Mouse (Mus musculus) frontal cortex, adult 2 months (tissue): ENCODE results near the gene Mcee. TPM values are rescaled to one million over a fixed set of nuclear protein-coding genes. Genes with fewer than 3 reads are reported as not detected.
A peak's percentile ranks its signal among the peaks of the same experiment; 100 is the strongest.

Source experiments
- DNase-seq, 2 experiments: peaks; one replicate each; pipeline ENCODE4 v3.0.0; 2022; ENCODE audit warnings: low spot score in 1 of 2; ENCODE audit errors: extremely low spot score in 1 of 2
- polyA plus RNA-seq: library from polyadenylated mRNA; depleted of rRNA; stranded (reverse); fragments of >200 nt; gene quantifications from 2 replicates; pipeline ENCODE4 v1.2.3, GENCODE M21; 2012; rRNA removed

The Mcee gene
- polyA plus RNA-seq = 62.2 and 69.6 TPM in 2 replicates

DNA sequence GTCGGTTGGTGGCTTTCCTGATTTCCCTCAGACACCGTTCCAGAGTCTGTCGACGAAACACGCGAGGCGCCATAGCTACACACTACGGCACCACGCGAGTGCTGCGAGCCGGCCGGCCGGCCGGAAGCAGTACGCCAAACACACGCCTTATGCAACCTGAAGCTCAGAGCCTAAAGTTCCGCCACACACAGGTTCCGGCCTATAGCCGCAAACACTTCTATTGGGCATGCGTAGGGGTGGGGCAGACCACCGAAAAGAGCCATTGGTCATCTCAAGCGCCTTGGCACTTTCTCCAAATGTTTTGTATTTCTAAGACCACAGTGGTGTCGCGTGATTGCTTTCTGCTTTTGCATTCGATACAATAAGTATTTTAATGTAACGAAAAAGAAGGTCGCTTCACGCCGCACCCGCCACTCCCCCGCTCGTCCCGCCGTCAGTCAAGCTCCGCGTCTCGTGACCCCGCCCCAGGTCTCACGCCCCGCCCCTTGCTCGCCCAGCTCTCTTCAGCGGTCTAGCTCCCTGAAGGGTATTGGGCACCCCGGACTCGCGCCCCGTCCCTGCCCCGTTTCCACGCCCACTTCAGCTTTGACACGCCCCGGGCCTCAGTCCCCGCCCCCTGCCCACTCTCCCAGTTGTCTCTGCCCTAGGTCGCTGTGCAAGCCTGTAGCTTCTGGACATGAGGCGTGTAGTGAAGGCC lies at the start of gene Mcee, which contains the start of gene Mphosph10:
Gene Mcee (plus strand): TSS at position 486 of the 697 bp plus-strand sequence.
Gene Mphosph10 (minus strand): TSS at position 147 of the 697 bp plus-strand sequence.
- peak; percentile 84 to 94 for DNase-seq

DNA sequence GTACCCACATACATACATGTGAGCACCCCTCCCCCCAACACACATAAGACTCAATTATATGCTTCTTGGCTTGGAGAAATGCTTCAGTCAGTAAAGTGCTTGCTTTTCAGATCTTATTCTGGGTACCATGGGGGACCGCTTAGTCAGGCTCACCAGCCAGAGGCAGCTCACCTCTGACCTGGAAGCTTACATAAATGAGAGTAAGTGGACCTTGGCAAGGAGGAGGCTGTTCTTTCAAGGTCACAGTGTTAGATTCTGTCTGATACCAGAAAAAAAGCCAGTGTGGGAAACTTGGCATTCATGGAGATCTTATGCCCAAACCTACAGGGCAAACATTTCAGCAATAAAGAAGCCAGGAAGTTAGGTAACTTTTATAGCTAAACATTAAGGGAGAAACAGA lies 44.6 kb upstream of the Mcee start:
- no peak for DNase-seq

DNA sequence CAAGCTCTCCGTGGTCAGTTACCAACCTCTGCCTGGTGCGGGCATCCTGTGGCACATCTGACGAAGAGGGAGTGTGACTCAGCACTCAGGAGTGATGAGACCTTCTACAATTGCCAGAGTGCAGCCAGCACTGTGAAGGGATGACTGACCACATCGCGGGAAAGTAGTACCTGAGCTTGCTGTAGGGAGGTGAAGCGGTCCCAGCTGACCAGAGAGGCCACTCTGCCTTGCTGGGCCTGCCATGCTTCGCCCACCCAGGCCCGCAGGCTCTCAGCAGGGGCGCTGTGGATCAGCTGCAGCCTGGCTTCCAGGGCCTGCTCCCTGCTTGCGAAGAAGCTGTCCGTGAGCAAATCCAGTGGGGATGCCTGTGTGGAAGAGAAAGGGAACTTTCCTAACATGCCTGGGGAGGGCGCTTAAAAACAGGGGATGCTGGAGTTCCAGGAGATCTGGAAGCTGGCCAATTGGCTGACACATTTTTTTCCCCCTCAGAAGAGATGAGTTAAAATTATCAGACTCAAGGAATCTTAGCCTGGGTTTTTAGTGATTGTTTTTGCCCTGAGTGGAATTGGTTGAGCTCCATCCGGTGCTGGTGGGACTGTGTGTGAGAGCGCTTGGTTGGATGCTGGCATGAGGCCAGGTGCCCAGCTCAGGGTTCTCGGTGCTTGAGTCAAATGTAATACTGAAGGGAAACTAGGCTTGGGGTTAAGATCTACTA lies 43.1 kb upstream of the Mcee start:
- DNase-seq = peak; percentile 44 to 81

DNA sequence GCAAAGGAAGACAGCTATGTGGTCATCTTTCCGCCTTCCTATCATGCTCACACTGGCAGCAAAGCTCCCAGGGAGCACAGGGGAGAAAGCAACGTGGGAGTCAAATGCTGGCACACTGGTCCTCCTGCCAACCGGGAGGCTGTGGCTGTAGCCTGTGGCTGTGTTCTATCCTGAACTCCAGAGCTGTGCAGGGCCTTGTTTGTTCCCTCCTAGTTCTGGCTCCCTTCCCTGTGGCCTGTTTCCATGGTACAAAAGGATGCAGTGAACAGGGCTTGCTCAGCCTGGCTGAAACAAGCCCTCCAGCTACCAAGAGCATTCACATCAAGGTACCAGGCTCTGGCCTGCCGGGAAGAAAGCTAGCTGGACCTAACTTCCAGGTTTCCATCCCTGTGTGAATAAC lies 41.3 kb upstream of the Mcee start:
- DNase-seq = peak; percentile 70 to 81

DNA sequence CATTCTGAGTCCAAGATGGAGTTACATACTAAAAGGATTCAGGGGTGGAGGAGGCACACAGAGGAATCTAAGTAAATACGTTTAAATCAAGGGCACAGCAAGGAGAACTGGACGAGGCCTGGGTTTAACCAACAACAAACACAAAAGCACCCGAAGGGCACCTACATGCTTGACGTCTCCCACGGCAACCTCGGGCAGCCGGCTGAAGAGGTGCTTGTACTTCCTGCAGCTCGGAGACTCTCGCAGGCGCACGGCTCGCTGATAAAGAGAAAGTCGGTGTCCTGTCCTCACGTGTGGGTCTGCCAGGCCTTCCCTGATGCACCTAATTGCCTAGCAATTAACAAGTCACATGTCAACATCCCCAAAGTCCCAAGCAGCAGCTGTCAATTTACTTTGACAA lies 38.2 kb upstream of the Mcee start:
- no peak for DNase-seq

DNA sequence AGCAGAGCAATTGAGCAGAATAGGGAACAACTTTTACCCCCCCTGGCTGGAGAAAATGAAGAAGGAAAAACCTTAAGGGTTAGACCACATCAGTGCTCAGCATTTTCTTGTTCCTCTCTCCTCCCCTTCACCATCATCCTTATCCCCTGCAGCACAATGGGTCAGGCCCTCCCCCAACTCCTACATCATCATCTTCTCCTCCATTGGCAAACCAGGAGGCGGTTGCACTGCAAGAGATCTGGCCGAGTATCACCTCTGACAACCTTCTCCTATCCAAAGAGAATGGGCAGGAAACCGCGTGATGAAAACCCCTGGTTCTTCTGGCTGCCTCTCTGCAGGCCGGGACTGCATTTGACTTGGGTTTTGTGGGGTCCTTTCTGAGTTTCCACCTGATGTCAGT lies 35.7 kb upstream of the Mcee start:
- no peak for DNase-seq

DNA sequence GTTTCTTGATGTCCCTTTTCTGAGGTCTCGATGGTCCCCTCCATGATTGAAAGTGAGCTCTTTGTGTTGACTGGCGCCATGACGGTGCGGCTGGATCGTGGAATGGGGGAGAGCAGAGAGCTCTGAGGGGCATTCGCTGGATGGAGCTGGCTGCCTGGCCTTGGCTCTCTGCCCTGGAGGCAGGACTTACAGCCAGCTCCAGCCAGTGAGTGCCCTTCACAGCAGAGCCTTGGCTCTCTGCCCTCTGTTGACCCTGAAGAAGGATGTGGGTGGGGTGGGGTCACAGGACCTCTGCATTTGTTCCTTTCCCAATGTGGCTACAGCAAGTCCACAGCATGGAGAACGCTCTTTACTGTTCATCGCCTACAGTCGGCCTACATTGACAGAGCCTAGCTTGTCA lies 35.0 kb upstream of the Mcee start:
- peak; percentile 50 to 67 for DNase-seq

DNA sequence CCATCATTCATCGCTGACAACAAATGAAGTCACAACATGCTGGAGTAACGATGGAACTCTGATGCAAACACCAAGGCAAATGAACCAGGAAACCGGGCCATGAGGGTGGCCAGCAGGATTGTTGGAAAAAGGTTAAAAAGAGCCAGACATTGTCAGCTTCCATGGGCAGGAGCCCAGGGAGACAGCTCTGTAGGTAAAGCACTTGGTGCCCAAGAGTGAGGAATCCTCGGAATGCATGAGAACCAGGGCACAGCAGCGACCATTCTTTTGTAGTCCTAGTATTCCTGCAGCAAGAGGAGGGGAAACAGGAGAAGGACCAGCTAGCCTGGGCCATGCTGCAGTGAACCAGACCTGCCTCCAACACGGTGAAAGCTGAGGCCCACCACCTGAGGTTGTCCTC lies 33.7 kb upstream of the Mcee start:
- DNase-seq = no peak

DNA sequence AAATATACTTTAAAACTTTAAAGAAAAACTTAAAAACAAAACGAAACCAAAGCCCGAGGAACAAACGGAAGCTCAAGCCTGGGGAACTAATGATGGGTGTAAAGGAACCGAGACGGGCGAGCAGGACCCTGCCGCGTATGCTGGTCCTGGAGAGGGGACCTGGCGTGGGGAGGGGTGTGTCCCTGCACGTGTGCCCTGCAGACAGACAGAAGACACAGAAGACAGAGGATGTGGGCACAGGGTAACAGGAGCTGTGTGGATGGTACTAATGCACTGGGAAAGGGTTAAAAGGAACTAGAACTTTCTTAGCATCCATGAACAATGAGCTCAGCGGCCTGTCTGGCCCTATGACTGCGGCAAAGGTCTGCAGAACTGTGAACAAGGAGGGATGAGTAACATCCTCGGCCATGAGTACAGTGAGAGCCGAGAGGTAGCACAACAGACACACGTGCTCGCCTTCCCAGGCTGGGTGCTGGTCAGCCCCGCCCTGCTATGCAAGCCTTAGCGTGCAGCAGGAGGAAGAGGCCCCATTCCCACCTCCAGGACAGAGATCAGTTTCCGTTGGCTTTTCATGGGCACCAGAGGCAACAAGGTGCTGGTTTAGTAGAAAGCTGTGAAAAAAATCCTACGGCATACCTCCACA lies 32.3 kb upstream of the Mcee start:
- no peak for DNase-seq

DNA sequence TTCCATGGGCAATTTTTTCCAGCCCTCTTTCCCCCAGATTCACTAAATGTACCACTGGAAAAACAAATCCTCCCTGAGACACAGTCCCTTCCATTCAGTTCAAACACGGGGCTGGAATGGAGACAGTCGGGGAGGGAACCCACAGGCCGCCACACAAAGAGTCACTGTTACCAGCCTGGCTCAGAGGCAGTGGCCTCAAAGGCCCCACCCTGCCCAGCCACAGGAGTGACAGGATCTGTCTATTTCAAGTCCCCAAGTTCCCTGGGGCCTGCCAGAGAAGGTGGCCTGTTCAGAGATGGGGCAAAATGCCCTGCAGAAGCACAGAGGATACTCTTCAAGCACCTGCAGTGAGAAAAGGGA lies 31.8 kb upstream of the Mcee start:
- peak; percentile 38 to 45 for DNase-seq

DNA sequence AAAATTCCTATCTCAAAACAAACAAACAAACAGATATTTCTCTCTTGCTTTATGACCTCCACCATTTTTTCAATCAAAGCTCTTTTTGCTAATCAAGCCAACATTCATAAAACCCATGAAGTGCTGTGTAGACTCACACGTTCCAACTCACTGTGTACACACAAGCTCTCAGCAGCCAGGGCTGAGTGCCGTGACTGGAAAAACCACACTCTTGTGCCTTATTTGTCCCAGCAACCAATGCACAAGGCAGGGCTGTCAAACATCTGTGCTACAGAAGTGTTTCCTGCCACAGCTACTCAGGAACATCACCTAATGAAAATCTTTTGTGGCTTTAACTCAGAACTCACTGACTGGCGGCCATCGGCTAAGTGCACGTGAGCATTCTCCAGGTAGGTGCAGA lies 26.5 kb upstream of the Mcee start:
- DNase-seq = no peak

DNA sequence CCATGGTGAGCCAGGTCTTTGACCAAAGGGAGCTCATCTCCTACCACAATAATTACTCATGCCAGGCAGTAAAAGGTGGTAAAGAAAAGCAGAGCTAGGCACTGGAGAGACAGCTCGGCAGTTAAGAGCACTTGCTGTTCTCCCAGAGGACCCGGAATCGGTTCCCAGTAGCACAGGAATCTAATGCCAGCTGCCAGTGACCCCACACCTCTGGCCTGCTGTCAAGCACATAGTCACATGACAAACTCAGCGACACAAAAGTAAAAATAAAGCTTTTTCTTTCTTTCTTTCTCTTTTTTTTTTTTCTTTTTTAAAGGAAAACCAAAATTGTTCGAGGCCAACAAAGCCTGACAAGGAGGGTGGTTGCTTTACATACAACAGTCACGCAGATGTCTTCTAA lies 22.6 kb upstream of the Mcee start:
- no peak for DNase-seq

DNA sequence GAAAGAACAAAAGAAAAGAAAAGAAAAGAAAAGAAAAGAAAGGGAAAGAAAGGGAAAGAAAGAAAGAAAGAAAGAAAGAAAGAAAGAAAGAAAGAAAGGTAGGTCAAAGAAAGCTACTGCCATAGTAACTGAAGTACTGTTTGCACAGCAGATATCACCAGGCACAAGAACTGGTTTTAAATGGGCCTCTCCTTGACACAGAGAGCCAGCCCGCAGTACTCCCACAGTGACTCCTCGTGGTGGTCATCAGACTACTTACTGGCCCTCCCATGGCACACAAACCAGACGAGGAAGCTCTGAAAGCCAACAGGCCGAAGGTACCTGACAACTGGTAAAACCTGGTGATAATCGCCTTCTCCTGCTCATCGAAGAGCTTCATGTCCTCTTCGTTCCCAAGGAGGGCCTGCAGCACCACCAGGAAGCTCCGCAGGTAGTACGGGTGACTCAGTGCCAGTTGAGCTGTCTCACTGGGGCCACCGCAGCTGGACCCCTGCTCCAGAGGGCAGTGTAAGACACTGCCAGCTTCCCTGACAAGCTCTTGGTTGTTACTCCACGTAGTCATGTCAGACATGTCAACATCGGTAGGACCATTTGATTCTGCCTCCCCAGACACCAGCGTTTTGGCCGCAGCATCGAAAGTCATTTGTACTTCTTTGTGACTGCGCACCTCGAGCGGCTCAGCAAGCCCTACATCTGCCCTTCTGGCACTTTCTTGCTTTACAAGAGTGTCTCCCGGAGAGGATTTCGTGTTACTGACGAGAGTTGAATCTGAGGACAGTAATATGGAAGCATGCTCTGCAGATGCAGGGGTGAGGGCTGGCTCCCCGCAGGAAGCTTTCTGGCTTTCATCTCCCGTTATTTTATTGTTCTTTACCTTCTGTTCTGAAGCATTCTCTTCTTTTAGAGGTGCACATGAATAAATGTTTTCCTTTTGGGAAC lies 20.2 kb upstream of the Mcee start:
- no peak for DNase-seq

DNA sequence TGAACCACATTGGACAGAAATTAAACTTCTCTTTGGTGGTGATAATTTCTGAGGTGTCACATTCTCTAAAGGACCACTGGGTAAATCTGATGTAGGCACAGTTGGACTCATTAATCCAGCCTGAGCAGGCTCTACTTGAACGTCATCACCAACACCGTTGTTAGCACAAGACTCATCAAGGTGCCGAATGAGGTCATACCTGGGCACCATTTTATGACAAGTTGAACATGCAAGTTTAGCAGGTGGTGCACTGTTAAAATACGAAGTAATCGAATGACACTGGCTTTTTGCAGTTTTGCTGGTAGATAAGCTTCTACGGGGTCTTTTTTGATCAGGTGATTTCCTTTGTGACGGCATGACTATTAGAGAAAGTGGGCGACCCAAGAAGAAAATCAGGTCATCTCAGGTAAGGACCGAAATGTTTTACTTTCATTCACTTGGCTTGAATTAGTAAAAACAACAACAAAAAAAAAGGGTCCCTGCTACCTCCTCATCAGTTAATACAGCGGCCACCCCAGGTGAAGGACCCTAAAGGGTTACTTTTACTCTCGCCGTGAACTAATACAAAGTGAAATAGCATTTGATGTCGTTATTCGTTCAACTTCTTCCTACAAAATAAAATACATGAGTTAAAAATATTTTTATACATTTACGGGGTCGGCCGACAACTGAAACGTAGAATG lies 19.1 kb upstream of the Mcee start:
- no peak for DNase-seq

DNA sequence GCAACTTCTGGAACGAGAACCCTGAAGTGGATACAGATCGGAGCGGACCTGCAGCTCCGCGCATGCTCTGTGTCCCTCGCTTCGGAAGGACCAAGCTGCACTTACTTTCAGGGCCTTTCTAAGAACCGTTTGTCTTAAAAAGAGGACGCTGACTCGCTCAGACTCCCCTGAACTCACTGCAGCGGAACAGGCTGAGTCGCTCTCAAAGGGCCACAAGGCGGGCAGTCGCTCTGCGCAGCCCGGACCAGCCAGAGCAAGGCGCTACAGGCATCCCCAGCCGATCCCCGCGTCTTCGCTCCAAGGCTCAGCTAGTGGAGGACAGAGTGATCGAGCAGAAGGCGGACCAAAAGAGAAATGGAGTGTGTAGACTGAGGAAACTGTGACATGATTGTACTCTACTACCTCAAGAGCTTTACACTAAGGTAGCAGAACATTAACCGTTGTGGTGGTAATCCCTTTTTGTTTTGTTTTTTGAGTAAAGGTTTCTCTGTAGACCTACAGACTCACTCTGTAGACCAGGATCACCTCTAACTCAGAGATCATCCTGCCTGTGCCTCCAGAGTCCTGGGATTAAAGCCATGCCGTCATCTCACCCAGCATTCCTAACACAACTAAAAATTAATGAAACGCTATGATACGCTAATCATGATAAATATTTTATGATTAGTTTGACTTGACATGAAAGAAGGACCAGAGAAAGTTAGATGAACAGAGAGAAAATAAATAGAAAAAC lies 18.4 kb upstream of the Mcee start, which contains the start of gene Fan1:
Gene Fan1 (minus strand): TSS at position 266 of the 733 bp plus-strand sequence.
- DNase-seq = peak; percentile 74 to 93

DNA sequence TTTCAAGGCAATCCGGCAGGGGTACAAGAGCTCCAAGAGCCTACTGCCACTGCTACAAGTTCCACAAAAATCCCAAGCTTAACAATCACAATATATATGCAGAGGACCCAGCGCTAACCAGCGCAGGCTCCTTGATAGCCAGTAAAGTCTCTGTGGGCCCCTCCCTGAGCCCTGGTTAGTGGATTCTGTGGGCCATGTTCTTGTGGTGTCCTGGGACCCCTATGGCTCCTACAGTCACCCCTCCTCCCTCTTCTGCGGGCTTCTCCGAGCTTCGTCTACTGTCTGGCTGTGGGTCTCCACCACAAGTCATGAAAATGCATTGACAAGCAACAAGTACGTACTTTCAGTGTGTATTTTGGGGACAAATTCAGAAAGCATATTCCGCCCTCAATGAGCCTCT lies 928 bp upstream of the Mcee start:
- DNase-seq = no peak

DNA sequence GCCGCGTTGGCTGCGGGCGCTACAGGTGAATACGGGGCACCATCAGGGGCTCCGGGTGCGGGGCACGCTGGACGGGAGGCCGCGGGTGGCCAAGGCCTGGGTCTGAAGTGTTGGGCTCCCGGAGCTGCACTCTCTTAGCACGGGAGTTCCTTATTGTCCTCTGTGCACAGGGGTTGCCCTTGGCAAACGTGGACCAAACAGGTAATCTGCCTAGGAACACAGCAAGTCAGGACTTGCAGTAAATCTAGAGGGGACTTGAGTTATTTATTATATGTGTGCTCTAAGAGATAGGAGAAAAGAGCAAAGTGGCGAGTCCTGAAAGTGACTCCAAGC lies 378 bp downstream of the Mcee start:
- no peak for DNase-seq

DNA sequence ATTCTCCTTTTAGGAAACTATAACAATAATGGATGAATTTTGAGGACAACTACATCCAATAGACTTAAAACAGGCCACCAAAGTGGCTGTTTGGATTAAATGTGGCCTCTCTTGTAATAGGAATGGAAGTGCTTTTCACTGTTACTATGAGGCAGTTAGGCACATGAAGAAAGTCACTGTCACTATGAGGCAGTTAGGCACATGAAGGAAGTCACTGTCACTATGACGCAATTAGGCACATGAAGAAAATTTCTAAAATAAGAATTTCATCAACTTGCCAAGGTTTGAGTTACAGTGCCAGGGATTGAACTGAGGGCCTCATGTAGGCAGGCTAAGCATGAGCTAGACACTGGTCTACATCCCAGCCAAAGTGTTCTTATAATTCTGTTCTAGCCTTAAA lies 8.3 kb downstream of the Mcee start:
- no peak for DNase-seq

DNA sequence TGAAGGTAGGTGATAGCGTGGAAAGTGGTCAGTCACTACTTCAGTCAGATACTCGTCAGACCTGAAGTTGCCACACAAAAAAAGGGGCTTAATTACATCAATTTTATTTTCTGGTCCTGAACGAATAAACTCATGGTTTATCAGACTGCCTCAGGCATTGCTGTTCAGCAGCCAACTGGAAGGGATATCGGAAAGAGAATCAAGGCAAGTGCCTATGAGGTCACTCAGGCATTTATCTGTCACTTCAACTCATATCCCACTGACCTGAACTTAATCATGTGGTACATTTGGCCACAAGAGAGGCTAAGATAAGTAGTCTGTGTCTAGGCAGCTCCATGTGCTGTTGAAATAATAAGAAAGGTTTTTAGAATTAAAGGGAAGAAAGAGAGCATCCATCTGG lies 10.0 kb downstream of the Mcee start:
- no peak for DNase-seq

DNA sequence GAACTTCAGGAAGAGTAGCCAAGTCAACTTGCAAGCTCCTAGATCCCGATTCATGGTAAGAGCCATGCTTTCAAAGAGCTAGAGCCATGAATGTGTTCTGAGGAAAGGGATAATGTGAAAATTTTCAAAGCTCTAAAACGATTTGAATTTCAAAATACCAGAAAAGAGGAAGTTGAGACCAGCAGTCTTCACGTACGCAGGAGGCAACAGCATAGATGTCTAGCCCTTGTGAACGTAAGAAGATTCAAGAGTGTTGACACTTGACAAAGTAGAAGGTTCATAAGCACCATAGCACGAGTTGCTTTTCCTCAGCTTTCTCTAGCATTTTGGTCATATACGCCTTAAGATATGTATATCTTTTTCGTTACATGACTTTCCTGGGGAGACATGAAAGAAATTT lies 11.6 kb downstream of the Mcee start:
- no peak for DNase-seq
